Mouse (Mus musculus) gastrocnemius, postnatal 36 days (tissue): ENCODE data around the gene Prkcb. TPM values are rescaled to one million over a fixed set of nuclear protein-coding genes. Genes with fewer than 3 reads are reported as not detected.

ENCODE experiments used
- DNase-seq, 2 experiments: peaks; one replicate each; pipeline ENCODE4 v3.0.0; 2022
- intact Hi-C: fragments of 180-260 bp; cut with DNase I; formaldehyde crosslinking; loops from one replicate; pipeline ENCODE4 v1.15.1; 2025
- total RNA-seq, 2 experiments: library from RNA; stranded (reverse); gene quantifications; 2 replicates each; pipeline ENCODE4 v1.2.3; 2021

Prkcb gene
- total RNA-seq, 2 experiments from 2014 or later: 1.4 to 1.8 TPM

- intact Hi-C loops: no loop called here
- DNase-seq: no peak
Observed at GRCm38 (mm10) chr7:122492936-122493335, 204.4 kb downstream of the Prkcb start.

GRCm38 (mm10) chr7:122494088-122494487 lies 205.5 kb downstream of the Prkcb start:
- intact Hi-C loops: no loop called here
- DNase-seq: no peak

GRCm38 (mm10) chr7:122497516-122497915 lies 209.0 kb downstream of the Prkcb start:
- intact Hi-C loops: no loop called here

GRCm38 (mm10) chr7:122498461-122498860 lies 209.9 kb downstream of the Prkcb start:
- intact Hi-C loops: no loop called here
- no peak for DNase-seq

More at GRCm38 (mm10) chr7:122497516-122497915, 209.0 kb downstream of the Prkcb start:
- DNase-seq: no peak

- intact Hi-C loops: no loop called here
- DNase-seq: no peak
Observed at GRCm38 (mm10) chr7:122499743-122500597, 211.4 kb downstream of the Prkcb start.

- intact Hi-C loops: no loop called here
- DNase-seq: no peak
Observed at GRCm38 (mm10) chr7:122506467-122506866, 217.9 kb downstream of the Prkcb start.

- DNase-seq: no peak
- intact Hi-C loops: no loop called here
Observed at GRCm38 (mm10) chr7:122509903-122510302, 221.4 kb downstream of the Prkcb start.

- intact Hi-C loops: no loop called here
Observed at GRCm38 (mm10) chr7:122512430-122512966, 223.9 kb downstream of the Prkcb start.

DNA sequence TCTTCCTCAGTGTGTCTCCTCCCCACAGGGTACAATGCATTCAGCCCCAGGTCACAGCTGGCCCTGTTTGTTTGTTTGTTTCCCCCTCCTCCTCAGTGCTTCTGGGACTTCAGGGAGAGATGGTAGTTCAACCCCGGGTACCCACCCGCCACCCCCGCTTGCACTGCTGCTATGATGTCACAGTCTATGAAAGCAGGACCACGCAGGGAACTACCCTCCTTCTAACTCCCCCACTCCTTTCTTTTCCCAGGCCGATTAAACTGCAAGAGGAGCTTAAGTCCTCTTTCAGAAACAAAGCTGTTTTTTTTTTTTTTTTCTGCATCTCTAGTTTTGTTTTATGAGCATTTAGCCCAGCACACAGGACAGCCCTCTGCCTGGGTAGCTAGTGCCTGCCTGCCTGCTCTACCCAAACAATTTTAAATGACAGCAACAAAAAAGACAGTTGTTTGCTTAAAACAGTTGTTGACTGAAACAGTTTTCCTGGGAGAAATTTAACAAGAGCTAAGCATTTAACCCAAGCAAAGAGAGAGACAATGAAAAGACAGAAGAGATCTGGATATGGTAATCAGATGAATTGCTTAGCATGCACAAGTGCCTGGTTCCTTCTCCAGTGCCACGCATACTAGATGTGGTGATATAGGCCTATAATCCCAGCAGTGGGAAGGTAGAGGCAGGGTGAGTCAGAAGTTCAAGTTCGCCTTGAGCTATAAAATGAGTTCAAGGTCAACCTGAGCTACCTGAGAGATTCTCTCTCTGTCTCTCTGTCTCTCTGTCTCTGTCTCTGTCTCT lies 232.5 kb downstream of the Prkcb start:
- no peak for DNase-seq
- intact Hi-C loops: no loop called here

More at GRCm38 (mm10) chr7:122512430-122512966, 223.9 kb downstream of the Prkcb start:
- no peak for DNase-seq

- intact Hi-C loops: no loop called here
- no peak for DNase-seq
Observed at GRCm38 (mm10) chr7:122528201-122528600, 239.7 kb downstream of the Prkcb start.

DNA sequence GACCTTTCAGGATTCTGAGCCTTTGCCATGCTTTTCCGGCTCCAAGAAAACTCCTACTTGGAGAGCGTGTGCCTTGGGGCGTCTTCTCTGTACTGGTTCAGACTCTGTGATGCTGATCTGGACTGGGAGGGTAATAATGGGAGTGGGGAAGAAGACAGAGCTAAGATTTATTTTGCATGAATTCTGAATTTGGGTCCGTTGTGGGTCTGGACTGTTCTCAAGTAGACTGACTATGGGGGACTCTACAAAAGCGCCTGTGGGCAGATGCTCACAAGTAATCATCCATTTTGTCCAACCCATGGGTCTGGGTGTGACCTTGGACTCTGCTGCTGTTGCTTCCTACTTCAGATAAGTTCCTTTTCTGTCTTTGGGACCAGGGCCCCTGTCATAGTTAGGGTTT lies 240.1 kb downstream of the Prkcb start:
- DNase-seq: no peak
- intact Hi-C loops: no loop called here

DNA sequence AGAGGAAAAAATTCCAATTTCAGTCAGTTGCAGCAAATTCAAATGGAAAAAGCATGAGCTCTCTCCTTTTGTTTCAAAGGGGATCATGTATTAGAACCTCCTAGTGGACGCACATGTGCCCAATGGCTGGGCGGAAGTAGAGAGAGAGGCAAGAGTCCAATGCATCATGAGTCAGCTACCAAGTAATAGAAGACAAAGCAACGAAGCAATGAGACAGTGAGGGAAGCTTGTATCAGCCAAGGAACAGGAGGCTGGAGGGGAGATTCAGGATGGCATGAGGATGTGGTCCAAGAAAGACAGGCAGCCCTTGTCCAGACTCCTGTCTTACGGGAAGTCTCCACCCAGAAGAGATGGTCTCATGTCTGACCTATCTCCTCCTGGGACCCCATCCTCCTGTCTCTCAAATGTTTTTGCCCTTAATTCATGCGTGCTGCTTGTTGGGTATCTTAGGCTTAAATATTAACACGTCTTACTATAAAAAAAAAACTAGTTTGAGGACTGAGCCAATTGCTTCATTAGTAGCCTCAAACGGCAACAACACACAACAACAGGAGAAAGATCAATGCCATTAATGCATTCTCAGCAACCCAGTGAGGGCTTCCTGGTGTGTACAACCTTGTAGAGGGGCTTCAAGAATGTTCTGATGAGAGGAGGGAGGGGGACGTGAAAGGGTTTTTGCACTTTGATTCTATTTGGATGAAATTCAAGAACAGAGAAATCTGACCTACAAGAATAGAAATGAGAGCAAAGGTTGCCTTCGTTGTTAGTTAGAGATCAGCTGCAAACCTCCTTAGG lies 245.2 kb downstream of the Prkcb start:
- DNase-seq: no peak

GRCm38 (mm10) chr7:122544616-122545015 lies 256.1 kb downstream of the Prkcb start:
- intact Hi-C loops: no loop called here
- DNase-seq: no peak

More for the DNA sequence above, 245.2 kb downstream of the Prkcb start:
- intact Hi-C loops: no loop called here

DNA sequence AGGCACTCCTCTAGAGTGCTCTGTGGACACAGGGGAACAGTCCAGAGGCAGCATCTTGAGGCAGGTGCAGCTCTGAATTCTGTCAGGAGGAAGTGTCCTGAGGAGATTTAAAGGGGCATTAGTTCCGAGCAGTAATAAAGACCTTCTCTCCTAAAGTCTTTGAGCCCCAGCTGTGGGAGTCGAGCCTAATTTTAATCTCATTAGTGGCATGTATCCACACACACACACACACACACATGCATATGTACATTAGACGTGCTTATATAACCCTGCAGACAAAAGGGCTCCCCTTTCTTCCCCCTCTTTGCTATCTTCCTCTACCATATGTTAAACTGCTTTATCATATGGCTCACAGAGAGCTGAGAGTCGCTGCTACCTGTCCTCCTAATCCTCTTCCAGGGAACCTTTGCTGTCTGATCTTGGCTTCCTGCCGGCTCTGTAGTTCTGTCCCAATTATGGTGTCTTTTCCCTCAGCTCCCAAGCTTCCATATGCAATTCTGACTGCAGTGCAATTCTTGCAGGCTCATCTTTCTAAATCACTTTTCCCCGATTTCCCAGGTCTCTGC lies 268.1 kb downstream of the Prkcb start:
- DNase-seq: no peak
- intact Hi-C loops: no loop called here

- DNase-seq: no peak
- intact Hi-C loops: no loop called here
Observed at GRCm38 (mm10) chr7:122558085-122558811, 269.7 kb downstream of the Prkcb start.

- intact Hi-C loops: no loop called here
- DNase-seq: no peak
Observed at GRCm38 (mm10) chr7:122558912-122559311, 270.4 kb downstream of the Prkcb start.

DNA sequence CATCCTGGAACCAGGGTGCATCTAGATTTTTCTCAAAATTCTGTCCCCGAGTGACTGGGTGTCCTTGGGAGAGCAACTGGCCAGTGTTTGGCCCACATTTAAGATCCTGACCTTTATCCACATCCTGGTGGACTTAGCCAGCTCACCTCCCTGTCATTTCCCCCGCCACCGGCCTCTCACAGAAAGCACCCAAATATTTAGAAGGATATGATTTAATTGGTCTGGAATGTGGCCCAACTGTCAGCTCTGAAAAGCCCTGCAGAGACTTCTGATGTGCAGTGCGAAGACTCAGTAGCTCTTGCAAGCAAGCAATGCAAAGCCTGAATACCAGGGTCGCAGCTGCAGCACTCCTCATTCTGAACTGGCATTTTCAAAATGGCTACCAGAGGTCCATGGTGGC lies 274.0 kb downstream of the Prkcb start:
- DNase-seq: no peak
- intact Hi-C loops: no loop called here

GRCm38 (mm10) chr7:122565371-122565770 lies 276.8 kb downstream of the Prkcb start:
- no peak for DNase-seq
- intact Hi-C loops: no loop called here

DNA sequence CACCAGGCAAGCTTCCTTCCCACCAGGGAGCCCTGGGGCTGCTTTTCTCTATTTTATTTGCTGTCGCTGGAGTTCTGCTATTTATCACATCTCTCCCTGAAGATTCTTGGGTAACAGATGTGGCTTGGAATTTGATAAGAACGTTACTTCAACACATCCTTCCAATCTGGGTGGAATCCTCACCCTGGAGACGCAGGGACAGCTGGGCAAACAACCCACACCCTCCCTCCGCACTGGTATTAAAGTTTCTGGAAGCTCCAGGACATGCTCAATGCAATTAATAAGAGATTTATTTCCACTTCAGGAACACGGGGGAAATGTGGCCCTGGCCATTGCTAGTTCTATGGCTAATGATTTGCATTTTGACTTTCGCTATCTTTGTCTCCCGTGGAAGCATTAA lies 277.5 kb downstream of the Prkcb start:
- intact Hi-C loops: no loop called here
- DNase-seq: no peak
